12 mouse cellular contexts compared by ENCODE assay signal in the genomic region with DNA sequence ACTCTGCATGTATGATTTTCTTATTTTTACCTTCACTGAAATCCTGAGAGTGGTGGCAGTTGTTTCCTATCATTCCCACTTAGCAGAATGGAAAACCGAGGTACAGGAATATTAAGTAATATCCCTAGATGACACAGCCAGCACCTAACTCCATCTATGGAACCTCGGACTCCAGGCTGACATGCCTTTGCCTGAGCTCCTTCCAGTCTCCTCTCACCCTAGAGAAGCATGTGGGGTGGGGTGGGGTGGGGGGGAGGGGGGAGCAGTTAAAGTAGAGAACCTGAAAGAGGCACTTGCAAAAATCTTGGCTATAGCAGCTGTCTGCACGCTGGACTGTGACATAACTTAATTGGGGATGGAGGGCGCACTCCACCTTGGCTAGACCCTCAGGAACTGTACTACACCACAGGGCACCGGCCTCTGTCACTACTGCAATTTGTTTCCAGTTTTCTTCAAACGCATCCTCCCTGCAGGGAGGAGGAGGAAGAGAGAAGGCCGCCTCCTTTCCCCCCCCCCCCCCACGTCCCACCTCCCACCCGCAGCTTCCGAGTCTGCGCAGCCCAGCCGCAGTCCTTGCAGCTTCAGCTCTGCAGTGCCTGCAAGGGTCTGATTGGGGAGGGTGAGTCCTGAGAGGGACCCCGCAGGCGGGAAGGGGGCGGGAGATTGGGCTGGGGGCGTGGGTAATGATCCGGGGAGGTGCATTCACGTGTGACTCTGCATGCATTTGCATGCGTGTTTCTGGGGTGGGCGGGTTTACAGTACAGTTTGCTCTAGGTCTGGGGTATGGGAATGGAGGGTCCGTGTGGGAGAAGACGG. TPM values are rescaled to one million over a fixed set of nuclear protein-coding genes. Genes with fewer than 3 reads are reported as not detected.
A peak's percentile ranks its signal among the peaks of the same experiment; 100 is the strongest.
DNase-seq lines count a peak whose midpoint lies in the region; ATAC-seq and TF ChIP-seq lines count a peak whose summit lies in the region.
"Had no signal": no experiment of that assay in that cellular context is flagged by ENCODE, and none has a peak within 500 bp of the region (broad histone marks: within the 10 kb centered on the region; RNA-seq: fewer than 3 reads in every experiment).

No protein-coding gene starts in this region.

- H3K9ac ChIP-seq in hindbrain, embryonic 11.5 days (ENCODE audit: low read depth, low read length) = no peak overlapping the region
- peak overlapping the region; percentile 37; the same call in 1 of the 2 replicates for H3K9ac ChIP-seq in midbrain, embryonic 12.5 days (replicated peaks)
- H3K9ac ChIP-seq: embryonic facial prominence, embryonic 13.5 days; liver, embryonic 12.5 days had no signal

- 6% methylated on average over 20 of the region's 22 CpGs for WGBS in hindbrain, embryonic 11.5 days
- WGBS in midbrain, embryonic 12.5 days = 9% methylated on average over 17 of the region's 22 CpGs

- H3K4me1 ChIP-seq in E14TG2a.4 (replicated peaks; ENCODE audit: low read depth, low read length) = peaks cover 9% of the 10 kb centered on the region
- no peaks in the 10 kb centered on the region for H3K4me1 ChIP-seq in hindbrain, embryonic 11.5 days (replicated peaks; ENCODE audit: control insufficient read depth, insufficient read depth, low read length)
- H3K4me1 ChIP-seq in midbrain, embryonic 12.5 days = peaks cover 3% of the 10 kb centered on the region; the same call in 1 of the 2 replicates
- H3K4me1 ChIP-seq: embryonic facial prominence, embryonic 13.5 days; liver, embryonic 12.5 days had no signal

- H3K9me3 ChIP-seq in E14TG2a.4 (ENCODE audit: low read length) = no peaks in the 10 kb centered on the region
- H3K9me3 ChIP-seq in hindbrain, embryonic 11.5 days (ENCODE audit: control insufficient read depth, low read length) = no peaks in the 10 kb centered on the region
- H3K9me3 ChIP-seq in midbrain, embryonic 12.5 days = no peaks in the 10 kb centered on the region
- H3K9me3 ChIP-seq: embryonic facial prominence, embryonic 13.5 days; liver, embryonic 12.5 days had no signal

- no peaks in the 10 kb centered on the region for H3K36me3 ChIP-seq in E14TG2a.4 (ENCODE audit: insufficient read depth, low read length)
- no peaks in the 10 kb centered on the region for H3K36me3 ChIP-seq in hindbrain, embryonic 11.5 days (ENCODE audit: control insufficient read depth, insufficient read depth, low read length)
- H3K36me3 ChIP-seq in midbrain, embryonic 12.5 days = no peaks in the 10 kb centered on the region
- H3K36me3 ChIP-seq: embryonic facial prominence, embryonic 13.5 days; liver, embryonic 12.5 days had no signal

- peak overlapping the region; percentile 49 for H3K4me3 ChIP-seq in E14TG2a.4 (replicated peaks; ENCODE audit: low read length)
- peak overlapping the region; percentile 19 for H3K4me3 ChIP-seq in hindbrain, embryonic 11.5 days (ENCODE audit: low read depth, low read length)
- H3K4me3 ChIP-seq in midbrain, embryonic 12.5 days = peak overlapping the region; percentile 35
- H3K4me3 ChIP-seq: embryonic facial prominence, embryonic 13.5 days; liver, embryonic 12.5 days had no signal

- no peak for TF ChIP-seq CTCF in E14TG2a.4 (conservative IDR thresholded peaks at IDR 0.05; ENCODE audit: low read length)

- peak; percentile 77 for ATAC-seq in hindbrain, embryonic 11.5 days (ENCODE audit: low FRiP score)
- ATAC-seq in midbrain, embryonic 12.5 days (ENCODE audit: low FRiP score, low read depth) = peak; percentile 78
- ATAC-seq: liver, embryonic 12.5 days had no signal

- peak overlapping the region; percentile 23 for H3K4me2 ChIP-seq in hindbrain, embryonic 11.5 days (replicated peaks; ENCODE audit: low read depth, low read length)
- peak overlapping the region; percentile 50 for H3K4me2 ChIP-seq in midbrain, embryonic 12.5 days (replicated peaks)
- H3K4me2 ChIP-seq: embryonic facial prominence, embryonic 13.5 days; liver, embryonic 12.5 days had no signal

- H3K27me3 ChIP-seq in E14TG2a.4 (ENCODE audit: insufficient read depth, low read length) = peaks cover 25% of the 10 kb centered on the region
- H3K27me3 ChIP-seq in hindbrain, embryonic 11.5 days (ENCODE audit: control insufficient read depth, insufficient read depth, low read length) = no peaks in the 10 kb centered on the region
- H3K27me3 ChIP-seq in midbrain, embryonic 12.5 days = peaks cover 8% of the 10 kb centered on the region; the same call in 1 of the 2 replicates
- H3K27me3 ChIP-seq: embryonic facial prominence, embryonic 13.5 days had no signal

- H3K27ac ChIP-seq in hindbrain, embryonic 11.5 days (ENCODE audit: low read depth, low read length) = no peak overlapping the region
- H3K27ac ChIP-seq in midbrain, embryonic 12.5 days (replicated peaks) = no peak overlapping the region
- H3K27ac ChIP-seq: embryonic facial prominence, embryonic 13.5 days; liver, embryonic 12.5 days had no signal

- DNase-seq in brain, embryonic 18.5 days (ENCODE audit: low read depth, low spot score) = peak; percentile 40
- peak; percentile 6 for DNase-seq in hindbrain, embryonic 11.5 days (ENCODE audit: low spot score)
- no peak for DNase-seq in T-cell, adult 2 months (ENCODE audit: low spot score)
- no peak for DNase-seq in embryo, embryonic 11 days
- DNase-seq in adrenal gland, postnatal 4 days (ENCODE audit: low spot score in 2 of 2) = no peak
- no peak for DNase-seq in thymus, postnatal 36 days

RNA-seq across cellular contexts. Expression of gene Gm20715, which starts 4.8 kb away (rescaled TPM):
- not detected in 2 replicates for polyA plus RNA-seq in hindbrain, embryonic 11.5 days (2014; fragmentation: Nextera tagmentation; extraction: Ambion mirVana)
- polyA plus RNA-seq in midbrain, embryonic 12.5 days (2016; fragmentation: Nextera tagmentation; extraction: Ambion mirVana) = not detected in 2 replicates
- under 1 TPM in 1 of 2 experiments, not detected in 1; 0.08 TPM for total RNA-seq in adrenal gland, postnatal 4 days (2021)
- total RNA-seq: neutrophil, adult 5-6 weeks had no signal
- polyA plus RNA-seq: embryonic facial prominence, embryonic 13.5 days; heart, embryonic 16.5 days; liver, embryonic 12.5 days had no signal

RNA-seq across cellular contexts. Expression of gene Smim17, which starts 16.3 kb away (rescaled TPM):
- 0.76 and 0.78 TPM in 2 replicates for polyA plus RNA-seq in hindbrain, embryonic 11.5 days (2014; fragmentation: Nextera tagmentation; extraction: Ambion mirVana)
- 0.85 and 1.1 TPM in 2 replicates for polyA plus RNA-seq in midbrain, embryonic 12.5 days (2016; fragmentation: Nextera tagmentation; extraction: Ambion mirVana)
- under 1 TPM; 0.17 to 0.40 TPM for total RNA-seq in adrenal gland, postnatal 4 days (2021)
- total RNA-seq: neutrophil, adult 5-6 weeks had no signal
- polyA plus RNA-seq: embryonic facial prominence, embryonic 13.5 days; liver, embryonic 12.5 days had no signal

RNA-seq across cellular contexts. Expression of gene Olfr1344, which starts 23.7 kb away (rescaled TPM):
- polyA plus RNA-seq in hindbrain, embryonic 11.5 days (2014; fragmentation: Nextera tagmentation; extraction: Ambion mirVana) = not detected in 2 replicates
- not detected in 2 replicates for polyA plus RNA-seq in midbrain, embryonic 12.5 days (2016; fragmentation: Nextera tagmentation; extraction: Ambion mirVana)
- total RNA-seq in adrenal gland, postnatal 4 days (2021) = not detected
- total RNA-seq: neutrophil, adult 5-6 weeks had no signal
- polyA plus RNA-seq: embryonic facial prominence, embryonic 13.5 days; heart, embryonic 16.5 days; liver, embryonic 12.5 days had no signal

RNA-seq across cellular contexts. Expression of gene Zfp28, which starts 31.7 kb away (rescaled TPM):
- 14.2 and 15.3 TPM in 2 replicates for polyA plus RNA-seq in hindbrain, embryonic 11.5 days (2014; fragmentation: Nextera tagmentation; extraction: Ambion mirVana)
- 14.8 and 16.0 TPM in 2 replicates for polyA plus RNA-seq in midbrain, embryonic 12.5 days (2016; fragmentation: Nextera tagmentation; extraction: Ambion mirVana)
- total RNA-seq in adrenal gland, postnatal 4 days (2021) = 1 to 10 TPM; 6.8 to 9.0 TPM

RNA-seq across cellular contexts. Expression of gene Olfr1336, which starts 41.1 kb away (rescaled TPM):
- 0.03 TPM in 1 of 2 replicates, not detected in the other for polyA plus RNA-seq in hindbrain, embryonic 11.5 days (2014; fragmentation: Nextera tagmentation; extraction: Ambion mirVana)
- not detected in 2 replicates for polyA plus RNA-seq in midbrain, embryonic 12.5 days (2016; fragmentation: Nextera tagmentation; extraction: Ambion mirVana)
- total RNA-seq in adrenal gland, postnatal 4 days (2021) = under 1 TPM in 1 of 2 experiments, not detected in 1; 0.03 TPM
- total RNA-seq: neutrophil, adult 5-6 weeks had no signal
- polyA plus RNA-seq: embryonic facial prominence, embryonic 13.5 days; heart, embryonic 16.5 days; liver, embryonic 12.5 days had no signal

Comparison
In these comparisons a context has a peak if more than half of its experiments do, and no peak if none do; other contexts are left out.
1. DNase-seq: peak in brain, embryonic 18.5 days (single experiment) and hindbrain, embryonic 11.5 days (single experiment); none in T-cell, adult 2 months (single experiment), embryo, embryonic 11 days (single experiment), adrenal gland, postnatal 4 days (0 of 2) and thymus, postnatal 36 days (0 of 2).
2. Peak in every context shown above with its lines, with median percentiles within 50 percentile points of each other: H3K4me3 ChIP-seq.